Mouse (Mus musculus): ENCODE results near the gene Bloc1s6. TPM values are rescaled to one million over a fixed set of nuclear protein-coding genes. Genes with fewer than 3 reads are reported as not detected.
A peak's percentile ranks its signal among the peaks of the same experiment; 100 is the strongest.

Bloc1s6 gene
- polyA plus RNA-seq (2016; fragmentation: Nextera tagmentation; extraction: Ambion mirVana), result 72.4 and 75.4 TPM in 2 replicates

DNA sequence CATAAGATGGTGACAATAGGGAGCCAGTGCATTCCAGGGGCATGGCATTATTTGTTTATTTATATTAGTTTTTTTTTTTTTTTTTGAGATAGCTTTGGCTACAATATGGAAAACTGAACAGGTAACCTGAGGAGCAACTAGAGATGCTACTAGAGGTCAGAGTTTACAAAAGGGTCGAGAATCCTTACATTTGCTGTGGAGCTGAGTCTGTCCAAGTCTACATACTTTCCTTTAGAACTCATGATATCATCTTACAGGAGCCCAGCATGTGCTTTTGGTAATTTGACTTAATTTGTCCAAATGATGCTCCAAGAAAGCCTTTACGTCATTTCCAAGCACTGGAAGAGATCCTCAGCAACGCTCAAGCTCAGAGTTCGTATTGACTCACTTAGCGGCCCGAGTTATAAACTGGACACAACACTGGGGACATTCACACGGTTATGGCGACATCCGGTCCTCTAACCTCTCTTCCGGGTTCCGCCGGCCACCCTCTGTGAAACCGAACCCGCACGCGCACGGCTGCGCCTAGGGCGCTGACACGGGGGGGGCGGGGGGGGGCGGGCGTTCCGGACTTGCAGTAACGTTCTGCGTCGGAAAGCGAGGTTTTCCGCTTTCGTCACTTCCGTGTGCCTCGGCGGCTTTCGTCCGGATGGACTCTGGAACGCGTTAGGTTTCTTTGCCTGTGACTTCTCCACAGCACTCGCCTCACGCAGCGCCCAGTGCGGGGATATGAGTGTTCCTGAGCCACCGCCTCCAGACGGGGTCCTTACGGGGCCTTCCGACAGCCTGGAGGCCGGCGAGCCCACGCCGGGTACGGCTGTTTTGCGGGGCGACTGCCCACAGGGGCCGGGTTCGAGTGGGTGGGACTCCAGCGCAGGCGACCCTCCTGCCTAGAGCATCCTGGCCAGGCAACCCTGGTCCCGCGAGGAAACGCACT, at the start of gene Bloc1s6:
Gene Bloc1s6 (plus strand): TSS at position 610 of the 937 bp plus-strand sequence.
- Histone ChIP-seq H3K36me3 (peaks cover 5% of the 10 kb centered on the region; the same call in 1 of the 2 replicates), H3K4me1 (replicated peaks) (peaks cover 16% of the 10 kb centered on the region), H3K4me3 (peak within 1 kb of the TSS; percentile 89), H3K27me3 (ENCODE audit: insufficient read depth, poor library complexity, severe bottlenecking) (peaks cover 11% of the 10 kb centered on the region), H3K9me3 (no peaks in the 10 kb centered on the region), H3K27ac (peak within 1 kb of the TSS; percentile 96)
- under 1% methylated on average over 53 of the region's 59 CpGs for WGBS
- peak; percentile 94 for DNase-seq (ENCODE audit: low spot score)

- Histone ChIP-seq H3K27me3 (ENCODE audit: insufficient read depth, poor library complexity, severe bottlenecking) (peaks cover 6% of the 10 kb centered on the region), H3K36me3 (no peaks in the 10 kb centered on the region), H3K4me3 (no peak overlapping the region), H3K27ac (no peak overlapping the region), H3K9me3 (no peaks in the 10 kb centered on the region), H3K4me1 (replicated peaks) (peaks cover 18% of the 10 kb centered on the region)
- DNase-seq (ENCODE audit: low spot score), result no peak
- WGBS, result 89% methylated on average over 2 of the region's 2 CpGs
Measured at GRCm38 (mm10) chr2:122697526-122697925, 40.8 kb upstream of the Bloc1s6 start.

DNA sequence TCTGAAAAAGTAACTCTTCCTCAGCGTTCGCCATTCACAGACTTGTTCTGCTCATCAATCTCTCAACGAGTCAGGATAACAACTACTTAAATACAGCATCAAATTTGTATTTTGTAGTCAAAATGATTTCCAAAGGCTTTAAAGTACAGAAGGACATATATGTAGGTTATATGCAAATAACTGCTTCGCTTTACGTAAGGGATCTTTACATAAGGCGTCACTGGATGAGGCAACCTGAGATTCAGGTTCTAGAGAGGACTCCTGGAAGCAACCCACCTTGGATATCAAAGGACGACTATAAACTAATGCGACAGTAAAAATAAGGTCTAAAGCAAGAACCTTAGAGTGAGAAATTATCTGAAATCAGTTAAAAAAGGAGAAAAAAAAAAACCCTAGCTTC, 37.3 kb upstream of the Bloc1s6 start:
- H3K27me3 ChIP-seq (ENCODE audit: insufficient read depth, poor library complexity, severe bottlenecking), result peaks cover 23% of the 10 kb centered on the region
- no peak for DNase-seq (ENCODE audit: low spot score)
- H3K9me3 ChIP-seq, result no peaks in the 10 kb centered on the region
- H3K4me1 ChIP-seq (replicated peaks), result peaks cover 18% of the 10 kb centered on the region
- H3K27ac ChIP-seq, result no peak overlapping the region
- H3K4me3 ChIP-seq, result peak overlapping the region; percentile 75; the same call in 1 of the 2 replicates
- WGBS, result 69% methylated on average over 8 of the region's 8 CpGs
- no peaks in the 10 kb centered on the region for H3K36me3 ChIP-seq

GRCm38 (mm10) chr2:122701871-122702180, 36.5 kb upstream of the Bloc1s6 start:
- H3K36me3 ChIP-seq, result no peaks in the 10 kb centered on the region
- H3K4me3 ChIP-seq, result peak overlapping the region; percentile 75
- H3K27me3 ChIP-seq (ENCODE audit: insufficient read depth, poor library complexity, severe bottlenecking), result peaks cover 23% of the 10 kb centered on the region
- peak overlapping the region; percentile 89 for H3K27ac ChIP-seq
- under 1% methylated on average over 15 of the region's 15 CpGs for WGBS
- H3K9me3 ChIP-seq, result no peaks in the 10 kb centered on the region
- peaks cover 18% of the 10 kb centered on the region for H3K4me1 ChIP-seq (replicated peaks)
- no peak for DNase-seq (ENCODE audit: low spot score)

DNA sequence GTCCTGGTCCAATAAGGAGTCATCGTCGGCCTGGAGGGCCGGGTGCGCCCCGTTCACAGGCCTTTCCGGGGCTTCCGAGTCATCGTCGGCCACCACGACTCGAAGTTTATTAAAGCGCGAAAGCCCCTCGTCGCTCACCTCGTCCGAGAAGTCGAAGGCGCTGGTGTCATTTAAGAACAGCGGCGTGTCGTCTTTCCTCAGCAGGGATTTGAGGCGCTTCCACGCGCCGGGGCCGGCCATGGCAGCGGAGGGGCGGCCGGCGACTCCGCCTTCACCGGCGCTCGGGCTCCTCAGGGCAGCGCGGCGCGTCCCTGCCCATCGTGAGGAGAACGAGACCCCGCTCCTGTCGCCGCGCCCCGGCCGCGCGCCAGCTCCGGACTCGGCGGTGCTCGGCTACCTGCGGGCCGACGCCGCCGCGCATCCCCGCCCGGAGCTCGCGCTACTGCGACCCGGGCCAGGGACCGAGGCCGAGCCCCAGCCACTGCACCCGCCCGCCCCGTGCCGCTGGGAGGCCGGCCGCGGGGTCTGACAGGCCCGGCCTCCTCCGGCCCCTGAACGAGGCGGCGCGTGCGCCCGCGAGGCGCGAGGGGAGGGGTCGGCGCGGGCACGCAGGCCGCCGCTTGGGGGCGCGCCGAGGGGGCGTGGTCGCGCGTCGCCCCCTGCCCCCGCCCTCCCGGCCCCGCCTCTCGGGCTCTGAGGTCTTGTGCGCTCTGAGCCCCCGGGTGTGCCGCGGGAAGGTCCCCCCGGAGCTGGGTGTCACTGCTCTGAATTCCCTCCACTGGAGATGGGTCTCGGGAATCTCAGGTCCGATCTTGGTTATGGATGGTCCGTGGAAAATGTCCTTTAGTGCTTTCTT, 35.9 kb upstream of the Bloc1s6 start, which contains the start of gene Slc30a4:
Gene Slc30a4 (minus strand): TSS at position 483 of the 856 bp plus-strand sequence.
- WGBS, result under 1% methylated on average over 107 of the region's 111 CpGs
- DNase-seq (ENCODE audit: low spot score), result peak; percentile 80
- Histone ChIP-seq H3K4me1 (replicated peaks) (peaks cover 18% of the 10 kb centered on the region), H3K27ac (peak within 1 kb of the TSS; percentile 89), H3K9me3 (no peaks in the 10 kb centered on the region), H3K36me3 (no peaks in the 10 kb centered on the region), H3K27me3 (ENCODE audit: insufficient read depth, poor library complexity, severe bottlenecking) (peaks cover 23% of the 10 kb centered on the region), H3K4me3 (peak within 1 kb of the TSS; percentile 75)

DNA sequence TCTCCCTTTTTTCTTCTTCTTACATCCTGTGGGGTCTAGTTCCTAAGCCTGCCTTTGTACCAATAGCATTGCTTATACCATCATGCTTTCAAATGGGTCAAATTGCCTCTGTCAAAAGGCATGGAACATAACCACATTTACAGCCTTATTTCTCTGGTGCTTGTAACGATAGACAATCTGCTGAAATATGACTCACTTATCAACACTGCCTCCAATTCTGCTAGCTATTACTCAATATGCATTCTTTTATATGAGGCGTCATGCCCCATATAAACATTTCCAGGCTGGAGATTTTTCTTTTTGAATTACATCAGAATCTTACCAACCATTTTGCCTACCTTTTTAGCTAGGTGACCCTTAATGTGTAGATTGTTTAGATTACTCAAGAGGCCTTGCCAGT, 33.7 kb upstream of the Bloc1s6 start:
- Histone ChIP-seq H3K27me3 (ENCODE audit: insufficient read depth, poor library complexity, severe bottlenecking) (peaks cover 23% of the 10 kb centered on the region), H3K27ac (no peak overlapping the region), H3K4me1 (replicated peaks) (peaks cover 22% of the 10 kb centered on the region), H3K36me3 (no peaks in the 10 kb centered on the region), H3K9me3 (no peaks in the 10 kb centered on the region), H3K4me3 (no peak overlapping the region)
- WGBS, result 87% methylated on average over 2 of the region's 2 CpGs
- no peak for DNase-seq (ENCODE audit: low spot score)

DNA sequence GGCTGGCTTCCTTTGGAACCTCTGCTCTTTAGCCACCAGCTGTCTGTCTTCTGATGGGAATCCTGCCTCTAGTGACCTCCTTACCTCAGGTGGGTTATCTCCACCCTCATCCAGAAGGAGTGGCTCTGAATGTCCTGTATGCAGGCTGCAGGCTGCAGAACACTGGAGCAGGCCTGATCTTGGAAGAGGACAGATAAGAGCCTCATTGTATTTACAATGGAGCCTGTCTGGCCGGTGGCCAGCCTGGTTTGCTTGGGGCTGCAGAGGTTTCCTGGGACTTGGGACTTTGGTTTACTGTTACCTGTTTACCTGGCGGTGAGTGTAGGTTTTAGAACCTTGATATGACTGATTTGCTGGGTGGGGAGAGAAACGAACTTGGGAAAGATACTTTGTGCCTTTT, 30.2 kb upstream of the Bloc1s6 start:
- H3K27me3 ChIP-seq (ENCODE audit: insufficient read depth, poor library complexity, severe bottlenecking), result peaks cover 15% of the 10 kb centered on the region
- 72% methylated on average over 3 of the region's 3 CpGs for WGBS

GRCm38 (mm10) chr2:122709156-122709555, 29.1 kb upstream of the Bloc1s6 start:
- H3K27me3 ChIP-seq (ENCODE audit: insufficient read depth, poor library complexity, severe bottlenecking), result peaks cover 4% of the 10 kb centered on the region
- 0 out of 2 replicates have a peak, but pooled peaks cover 4% of the 10 kb centered on the region for H3K4me1 ChIP-seq (replicated peaks)
- no peak for DNase-seq (ENCODE audit: low spot score)
- H3K36me3 ChIP-seq, result no peaks in the 10 kb centered on the region
- no peak overlapping the region for H3K4me3 ChIP-seq
- no peaks in the 10 kb centered on the region for H3K9me3 ChIP-seq
- 72% methylated on average over 1 of the region's 1 CpGs for WGBS
- H3K27ac ChIP-seq, result no peak overlapping the region

More for the DNA sequence above, 30.2 kb upstream of the Bloc1s6 start:
- no peak overlapping the region for H3K4me3 ChIP-seq
- 0 out of 2 replicates have a peak, but pooled peaks cover 4% of the 10 kb centered on the region for H3K4me1 ChIP-seq (replicated peaks)
- DNase-seq (ENCODE audit: low spot score), result no peak
- H3K9me3 ChIP-seq, result no peaks in the 10 kb centered on the region
- H3K36me3 ChIP-seq, result no peaks in the 10 kb centered on the region
- H3K27ac ChIP-seq, result no peak overlapping the region

DNA sequence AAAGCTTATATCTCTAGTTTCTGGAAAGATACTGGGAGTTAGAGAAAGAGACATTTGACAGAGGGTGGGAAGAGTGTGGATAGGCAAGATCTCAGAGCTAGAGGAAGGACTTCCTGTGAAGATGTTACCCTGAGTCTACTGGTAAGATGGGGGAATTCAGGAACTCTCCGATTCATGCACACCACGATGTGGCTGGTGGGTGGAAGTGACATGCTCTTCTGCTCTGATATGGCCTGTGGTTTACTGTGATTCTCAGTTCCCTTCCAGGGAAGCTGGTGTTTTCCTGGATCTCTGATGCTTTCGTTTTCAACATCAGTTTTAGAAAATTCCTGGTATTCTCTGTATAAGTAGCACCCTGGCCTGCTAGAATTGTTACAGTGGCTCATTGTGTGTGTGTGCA, 26.4 kb upstream of the Bloc1s6 start:
- Histone ChIP-seq H3K4me1 (replicated peaks) (0 out of 2 replicates have a peak, but pooled peaks cover 4% of the 10 kb centered on the region), H3K36me3 (no peaks in the 10 kb centered on the region), H3K4me3 (no peak overlapping the region), H3K27ac (no peak overlapping the region), H3K9me3 (no peaks in the 10 kb centered on the region), H3K27me3 (ENCODE audit: insufficient read depth, poor library complexity, severe bottlenecking) (no peaks in the 10 kb centered on the region)
- DNase-seq (ENCODE audit: low spot score), result no peak
- WGBS, result 82% methylated on average over 3 of the region's 3 CpGs

DNA sequence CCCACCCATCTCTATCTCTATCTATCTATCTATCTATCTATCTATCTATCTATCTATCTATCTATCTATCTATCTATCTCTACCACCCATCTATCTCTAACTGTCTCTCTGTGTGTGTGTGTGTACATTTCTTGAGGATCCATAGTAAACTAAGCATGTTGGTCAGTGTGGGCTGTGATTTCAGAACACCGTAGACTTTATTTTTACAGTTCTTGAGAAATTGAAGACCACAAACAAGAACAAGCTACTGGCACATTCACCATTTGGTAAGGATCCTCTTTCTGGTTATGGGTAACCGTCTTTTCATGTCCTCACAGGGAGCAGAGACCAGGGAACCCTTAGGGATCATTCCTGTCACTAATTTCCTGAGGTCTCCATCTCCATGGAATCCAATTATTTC, 25.5 kb upstream of the Bloc1s6 start:
- H3K36me3 ChIP-seq, result no peaks in the 10 kb centered on the region
- H3K9me3 ChIP-seq, result no peaks in the 10 kb centered on the region
- H3K27me3 ChIP-seq (ENCODE audit: insufficient read depth, poor library complexity, severe bottlenecking), result no peaks in the 10 kb centered on the region
- 0 out of 2 replicates have a peak, but pooled peaks cover 4% of the 10 kb centered on the region for H3K4me1 ChIP-seq (replicated peaks)
- H3K27ac ChIP-seq, result no peak overlapping the region
- no peak for DNase-seq (ENCODE audit: low spot score)
- 86% methylated on average over 2 of the region's 2 CpGs for WGBS
- no peak overlapping the region for H3K4me3 ChIP-seq

- no peak overlapping the region for H3K27ac ChIP-seq
- H3K4me1 ChIP-seq (replicated peaks), result no peaks in the 10 kb centered on the region
- no peak overlapping the region for H3K4me3 ChIP-seq
- 80% methylated on average over 5 of the region's 5 CpGs for WGBS
- H3K27me3 ChIP-seq (ENCODE audit: insufficient read depth, poor library complexity, severe bottlenecking), result no peaks in the 10 kb centered on the region
- no peak for DNase-seq (ENCODE audit: low spot score)
- no peaks in the 10 kb centered on the region for H3K9me3 ChIP-seq
- no peaks in the 10 kb centered on the region for H3K36me3 ChIP-seq
Measured at GRCm38 (mm10) chr2:122715148-122715692, 23.1 kb upstream of the Bloc1s6 start.

DNA sequence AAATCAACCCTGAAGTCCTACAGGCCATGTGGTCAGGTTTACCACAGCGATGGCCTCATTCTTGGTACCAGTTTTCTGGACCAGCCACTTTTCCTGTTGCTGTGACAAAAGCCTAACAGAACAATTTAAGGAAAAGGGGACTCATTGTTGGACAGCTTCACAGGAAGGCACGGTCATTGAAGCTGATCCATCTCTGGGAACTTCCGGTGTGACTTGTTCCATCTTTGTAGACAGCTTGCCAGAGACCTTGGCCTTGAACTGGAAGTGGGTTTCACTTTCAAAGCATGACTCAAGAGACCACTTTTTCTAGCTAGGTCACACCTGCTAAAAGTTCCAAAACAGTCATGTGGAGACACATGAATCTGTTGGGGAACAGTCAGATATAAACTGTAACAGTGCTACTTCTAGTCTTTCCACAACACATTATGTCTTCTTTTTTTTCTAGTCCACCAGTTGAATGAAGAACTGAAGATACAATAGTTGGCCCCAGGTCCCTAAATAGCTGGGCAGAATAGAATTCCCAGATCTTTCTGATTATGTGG, 21.9 kb upstream of the Bloc1s6 start:
- DNase-seq (ENCODE audit: low spot score), result no peak
- Histone ChIP-seq H3K27me3 (ENCODE audit: insufficient read depth, poor library complexity, severe bottlenecking) (no peaks in the 10 kb centered on the region), H3K4me3 (no peak overlapping the region), H3K4me1 (replicated peaks) (no peaks in the 10 kb centered on the region), H3K27ac (no peak overlapping the region), H3K36me3 (no peaks in the 10 kb centered on the region), H3K9me3 (no peaks in the 10 kb centered on the region)
- 85% methylated on average over 3 of the region's 3 CpGs for whole genome bisulfite sequencing

All from hindbrain, embryonic 10.5 days (tissue).